Mouse (Mus musculus) liver, postnatal 0 days (tissue): ENCODE results near the gene Pgs1.

ENCODE experiments used
- CTCF ChIP-seq: sonication (generic); IDR thresholded peaks from 2 replicates; pipeline ENCODE4 v1.5.1; 2016; ENCODE audit warnings: antibody characterized with exemption, low read depth
- EP300 ChIP-seq: IDR thresholded peaks from 2 replicates; pipeline ENCODE4 v1.6.1; 2016; ENCODE audit warnings: antibody characterized with exemption, low read depth, mild to moderate bottlenecking

DNA sequence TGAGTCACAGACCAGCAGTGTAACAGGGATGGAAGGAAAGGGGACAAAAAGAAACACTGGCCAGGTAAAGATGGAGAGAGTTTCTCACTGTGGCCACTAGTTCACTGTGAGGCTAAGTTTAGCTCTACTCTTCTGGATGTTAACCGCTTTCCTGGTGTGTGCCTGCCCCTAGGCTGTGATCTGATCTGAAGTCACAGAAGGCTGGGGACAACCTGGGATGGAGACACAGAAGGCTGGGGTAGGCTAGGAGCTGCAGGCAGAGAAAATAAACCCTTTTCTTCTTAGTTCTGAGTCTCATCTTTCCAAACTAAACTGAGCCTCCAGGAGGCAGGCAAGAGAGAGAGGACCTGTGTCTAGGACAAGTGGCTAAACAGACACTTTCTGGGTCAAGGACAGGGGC, 21.8 kb upstream of the Pgs1 start:
- peak; percentile 19; the same call in 1 of the 2 replicates for TF ChIP-seq CTCF
- no peak for TF ChIP-seq EP300
